Mouse (Mus musculus) hindlimb bud, embryonic 11.5 days (tissue): ENCODE measurements around the gene Dnah10.

Experiments used
- DNase-seq: peaks from one replicate; pipeline ENCODE4 v3.0.0-alpha.2; 2012; ENCODE audit warnings: low read depth, low spot score; ENCODE audit errors: extremely low spot score

The Dnah10 gene

GRCm38 (mm10) chr5:124809708-124810366, 85.0 kb downstream of the Dnah10 start:
- DNase-seq = no peak

DNA sequence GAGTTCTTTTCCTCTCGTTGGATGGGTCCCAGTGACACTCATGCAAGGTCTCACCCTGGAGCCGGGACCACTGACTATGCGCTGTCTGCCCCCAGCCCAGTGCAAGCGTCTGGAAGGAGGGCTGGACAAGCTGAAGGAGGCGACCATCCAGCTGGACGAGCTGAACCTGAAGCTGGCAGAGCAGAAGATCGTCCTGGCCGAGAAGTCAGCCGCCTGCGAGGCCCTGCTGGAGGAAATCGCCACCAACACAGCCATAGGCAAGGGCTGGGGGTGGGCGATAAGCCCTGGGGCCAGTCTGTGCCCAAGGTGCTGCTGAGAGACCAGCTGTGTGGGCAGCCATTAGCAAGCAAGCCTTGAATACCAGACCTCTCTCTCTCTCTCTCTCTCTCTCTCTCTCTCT, 87.6 kb downstream of the Dnah10 start:
- DNase-seq = no peak

- DNase-seq = no peak
Observed at GRCm38 (mm10) chr5:124814797-124815196, 89.9 kb downstream of the Dnah10 start.

DNA sequence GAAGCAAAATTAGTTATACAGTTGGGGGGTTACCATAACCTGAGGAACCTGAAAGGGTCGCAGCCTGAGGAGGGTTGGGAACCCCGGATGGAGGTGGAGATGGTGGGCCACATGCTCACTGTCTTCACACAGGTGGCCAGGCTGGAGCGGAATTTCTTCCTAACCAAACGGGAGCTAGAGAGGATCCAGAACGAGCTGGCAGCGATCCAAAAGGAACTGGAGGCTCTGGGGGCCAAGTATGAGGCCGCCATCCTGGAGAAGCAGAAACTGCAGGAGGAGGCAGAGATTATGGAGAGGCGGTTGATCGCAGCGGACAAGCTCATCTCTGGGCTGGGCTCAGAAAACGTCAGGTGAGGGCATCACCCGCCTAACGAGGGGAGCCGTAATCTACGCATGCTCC, 92.2 kb downstream of the Dnah10 start:
- DNase-seq = no peak

DNA sequence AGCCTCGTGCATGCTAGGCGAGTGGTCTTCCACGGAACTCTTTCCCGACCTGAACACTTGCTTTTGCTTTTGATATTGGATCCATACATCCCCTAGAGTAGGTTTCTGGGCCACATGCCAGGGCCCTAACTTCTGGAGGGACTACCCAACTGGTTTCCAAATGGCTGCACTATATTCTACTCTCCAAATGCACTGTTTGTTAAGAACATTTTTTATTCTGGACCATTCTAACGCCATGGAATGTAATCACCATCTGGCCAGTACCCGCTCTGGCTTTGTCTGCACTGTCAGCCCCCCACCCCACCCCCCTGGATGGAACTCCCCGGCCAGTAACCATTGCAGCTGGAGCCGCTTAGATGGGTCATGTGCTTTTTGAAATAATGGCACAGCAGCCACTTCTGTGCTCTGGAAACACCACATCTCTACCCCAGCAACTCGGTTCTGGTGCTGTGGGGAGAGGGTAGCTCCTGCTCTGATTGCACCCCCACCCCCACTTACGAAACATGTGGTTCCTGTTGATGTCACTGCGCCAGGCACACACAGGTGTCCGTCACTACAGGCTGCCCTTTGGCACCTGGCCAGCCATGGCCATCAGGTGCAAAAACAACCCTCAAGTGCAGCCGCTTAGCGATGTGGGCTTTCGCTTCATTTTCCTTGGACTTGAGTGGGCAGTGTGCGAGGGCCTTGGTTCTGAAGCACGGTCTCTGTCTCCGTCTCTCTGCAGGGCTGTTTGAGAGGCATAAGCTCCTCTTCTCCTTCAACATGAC, 97.4 kb downstream of the Dnah10 start:
- DNase-seq = no peak

- no peak for DNase-seq
Observed at GRCm38 (mm10) chr5:124830331-124830730, 105.4 kb downstream of the Dnah10 start.

DNA sequence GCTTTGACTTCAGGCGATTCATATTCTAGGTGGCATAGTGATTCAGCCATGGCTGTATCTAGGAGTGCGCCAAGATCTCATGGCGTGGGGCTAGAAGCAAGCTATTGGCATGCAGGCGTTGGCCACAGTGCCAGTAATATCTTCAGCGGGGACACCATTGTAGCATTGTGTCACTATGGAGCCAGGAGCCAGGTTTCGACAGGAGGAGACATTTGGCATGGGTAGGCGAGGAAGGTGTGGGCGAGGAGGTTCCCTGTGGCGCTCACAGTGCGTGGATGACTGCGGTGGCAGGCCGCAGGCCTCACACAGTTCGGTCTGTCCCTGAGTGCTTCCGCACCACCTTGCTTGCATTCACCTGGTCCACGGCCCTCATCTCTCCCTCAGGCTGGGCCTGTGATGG, 110.3 kb downstream of the Dnah10 start:
- DNase-seq = no peak

GRCm38 (mm10) chr5:124836075-124836474, 111.2 kb downstream of the Dnah10 start:
- DNase-seq = no peak

DNA sequence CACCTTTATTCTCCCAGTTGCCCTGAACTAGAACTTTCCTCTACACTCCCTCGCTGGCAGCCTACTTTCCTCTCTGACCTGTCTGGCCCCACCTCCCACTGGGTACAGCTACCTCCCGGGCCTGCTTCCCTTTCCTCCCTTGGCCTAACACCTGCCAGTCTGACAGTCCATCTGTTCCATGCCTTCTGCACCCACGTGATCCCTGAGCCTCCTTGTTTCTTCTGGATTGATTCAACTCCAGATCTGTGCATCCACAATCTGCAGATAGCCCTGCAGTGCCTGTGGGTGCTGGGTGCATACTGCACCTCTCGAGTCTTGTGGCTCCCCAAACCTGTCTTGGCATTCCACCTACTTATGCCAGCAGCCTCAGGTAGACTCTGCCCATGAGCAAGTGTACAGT, 111.7 kb downstream of the Dnah10 start:
- DNase-seq = no peak

DNA sequence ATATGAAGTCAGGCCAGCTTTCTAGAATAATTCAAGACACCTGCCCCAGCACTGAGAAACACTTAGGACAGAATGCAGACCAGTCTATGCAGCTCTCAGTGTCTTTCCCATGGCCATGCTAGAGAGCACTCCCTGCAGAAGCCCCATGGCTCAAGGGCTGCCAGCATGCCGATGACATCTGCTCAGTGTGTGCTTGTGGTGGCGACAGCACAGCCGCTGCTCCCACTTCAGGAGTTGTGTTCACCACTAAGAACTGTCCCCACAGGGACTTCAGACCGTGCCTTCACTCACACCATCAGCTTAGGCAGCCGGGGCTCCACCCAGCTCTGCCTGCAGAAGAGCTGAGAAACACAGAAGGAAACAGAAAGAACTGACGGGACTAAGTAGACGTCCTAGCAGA, 115.3 kb downstream of the Dnah10 start:
- no peak for DNase-seq

DNA sequence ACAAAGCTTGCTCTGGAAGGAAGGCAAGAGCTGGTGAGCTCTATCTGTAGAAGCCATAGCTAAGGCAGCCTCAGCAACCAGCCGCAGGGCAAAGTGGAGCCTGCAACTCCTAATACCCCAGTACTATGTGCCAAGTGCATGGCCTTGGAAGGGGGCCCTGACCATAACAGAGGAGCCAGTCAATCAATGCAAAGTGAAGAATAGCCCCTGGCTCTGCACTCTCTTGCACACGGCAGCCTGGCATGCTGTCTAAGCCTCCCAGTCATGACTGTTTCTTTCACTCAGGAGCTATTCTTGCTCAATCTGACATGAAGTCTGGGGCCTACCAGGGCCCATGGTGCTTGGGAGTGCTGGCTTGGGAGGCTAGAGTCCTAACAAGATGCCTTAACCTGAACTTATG, 115.8 kb downstream of the Dnah10 start:
- DNase-seq = no peak

- DNase-seq = no peak
Observed at GRCm38 (mm10) chr5:124843386-124843785, 118.5 kb downstream of the Dnah10 start.

GRCm38 (mm10) chr5:124844929-124845328, 120.0 kb downstream of the Dnah10 start:
- DNase-seq = no peak

- DNase-seq = no peak
Observed at GRCm38 (mm10) chr5:124847014-124847413, 122.1 kb downstream of the Dnah10 start.

DNA sequence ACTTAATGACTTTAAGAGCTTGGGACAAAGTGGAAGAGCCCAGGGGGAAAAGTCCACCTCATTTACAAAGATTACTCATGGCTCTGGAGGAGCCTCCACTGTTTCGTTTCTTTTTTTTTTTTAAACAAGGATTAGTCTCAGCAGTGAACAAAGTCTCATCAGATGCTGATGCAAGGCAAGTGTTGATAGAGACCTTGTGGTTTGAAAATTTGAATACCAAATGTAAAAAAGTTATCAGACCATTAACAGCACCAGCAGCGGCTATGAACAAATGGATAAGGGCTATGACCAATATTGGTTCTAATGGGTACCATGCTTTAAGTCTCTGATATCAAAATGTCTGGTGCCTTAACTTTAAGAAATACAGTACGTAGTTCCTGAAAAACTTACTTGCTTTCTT, 124.1 kb downstream of the Dnah10 start:
- DNase-seq = no peak

- DNase-seq = no peak
Observed at GRCm38 (mm10) chr5:124851572-124851971, 126.7 kb downstream of the Dnah10 start.

- DNase-seq = no peak
Observed at GRCm38 (mm10) chr5:124852294-124852693, 127.4 kb downstream of the Dnah10 start.

- DNase-seq = no peak
Observed at GRCm38 (mm10) chr5:124853079-124853478, 128.2 kb downstream of the Dnah10 start.

DNA sequence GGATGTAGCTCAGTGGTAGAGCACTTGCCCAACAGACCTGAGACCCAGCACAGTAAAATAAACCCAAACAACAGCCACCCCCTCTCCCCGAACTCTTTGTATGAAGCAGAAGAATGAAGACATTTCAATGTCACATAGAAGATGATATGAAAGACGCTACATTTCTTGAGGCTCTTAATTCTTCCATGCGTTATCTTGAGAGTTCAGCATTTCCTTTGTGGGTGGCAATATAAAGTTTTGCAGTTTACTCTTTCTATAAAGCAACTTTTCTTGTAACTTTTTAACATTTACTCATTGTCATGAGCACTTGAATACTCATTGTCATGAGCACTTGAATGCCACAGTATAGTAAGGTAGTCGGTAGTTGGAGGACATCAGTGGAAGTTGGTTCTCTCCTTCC, 129.3 kb downstream of the Dnah10 start:
- DNase-seq = no peak

DNA sequence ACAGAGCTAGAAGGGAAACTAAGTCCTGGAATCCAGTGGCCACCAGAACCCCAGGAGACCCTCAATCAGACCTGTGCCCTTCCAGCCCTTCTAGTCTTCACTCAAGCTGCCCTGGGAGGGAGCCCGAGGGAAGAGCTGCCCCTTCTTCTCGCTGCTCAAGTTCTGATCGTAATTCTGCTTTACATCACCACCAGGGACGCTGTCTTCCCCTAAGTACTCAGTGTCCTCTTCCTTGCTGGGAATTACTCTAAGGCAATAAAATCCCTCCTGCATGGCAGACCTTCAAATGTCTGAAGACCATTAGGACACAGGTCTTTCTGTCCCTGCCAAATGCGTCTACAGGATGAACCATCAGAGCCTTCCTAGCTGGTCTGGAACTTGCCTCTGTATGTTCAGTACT, 135.1 kb downstream of the Dnah10 start:
- DNase-seq = no peak

- DNase-seq = no peak
Observed at GRCm38 (mm10) chr5:124861463-124861862, 136.6 kb downstream of the Dnah10 start.

DNA sequence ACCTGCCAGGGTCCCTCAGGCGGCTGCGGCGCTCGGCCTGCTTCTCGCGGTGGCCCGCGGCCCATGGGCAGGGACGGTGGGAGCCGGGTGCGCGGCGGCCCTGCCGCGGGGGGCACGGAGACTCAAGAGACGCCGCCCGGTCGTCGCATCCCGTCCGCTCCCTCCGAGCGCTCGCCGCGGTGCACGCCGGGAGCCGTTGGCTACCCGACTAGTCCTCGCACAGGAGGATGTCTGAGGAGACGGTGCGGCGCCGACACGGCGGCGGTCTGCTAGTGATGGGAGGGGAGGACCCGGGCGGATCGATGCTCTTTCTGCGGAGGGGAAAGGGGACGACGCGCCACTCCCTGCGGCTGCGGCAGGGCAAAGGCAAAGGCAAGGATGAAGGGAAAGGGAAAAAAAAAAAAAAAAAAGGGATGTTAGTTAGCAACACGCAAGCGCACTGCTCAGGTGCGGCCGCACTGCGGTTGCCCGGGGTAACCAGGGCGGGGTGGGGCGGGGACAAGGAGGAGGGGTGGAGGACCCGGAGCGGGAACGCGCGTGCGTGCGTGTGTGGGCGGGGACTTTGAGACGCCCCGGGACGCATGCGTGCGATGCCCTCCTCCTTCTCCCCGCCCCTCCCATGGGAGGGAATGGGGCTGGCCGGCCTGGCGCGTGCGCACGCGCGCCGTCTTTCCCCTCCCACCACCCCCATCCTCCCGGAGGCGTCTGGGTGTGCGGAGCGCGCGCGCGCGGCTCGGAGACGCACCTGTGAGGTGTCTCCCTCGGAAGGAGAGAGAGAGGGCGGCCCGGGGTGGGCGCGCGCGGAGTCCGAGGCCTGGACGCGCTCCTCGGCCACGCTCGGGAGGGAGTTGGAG, 137.4 kb downstream of the Dnah10 start, which contains the start of the genes Ccdc92 and Zfp664:
Gene Ccdc92, minus strand, starts transcription at position 412 of the 854 bp plus-strand sequence.
Gene Zfp664, plus strand, starts transcription at position 679 of the 854 bp plus-strand sequence.
- peak; percentile 86 for DNase-seq
